Mouse (Mus musculus): ENCODE measurements at regions not wholly inside any gene's neighbourhood (a gene's known extent, or its start where the extent isn't known, plus 50 kb on each side); places are given as distances from the start of the nearest gene placed in this dataset.

DNA sequence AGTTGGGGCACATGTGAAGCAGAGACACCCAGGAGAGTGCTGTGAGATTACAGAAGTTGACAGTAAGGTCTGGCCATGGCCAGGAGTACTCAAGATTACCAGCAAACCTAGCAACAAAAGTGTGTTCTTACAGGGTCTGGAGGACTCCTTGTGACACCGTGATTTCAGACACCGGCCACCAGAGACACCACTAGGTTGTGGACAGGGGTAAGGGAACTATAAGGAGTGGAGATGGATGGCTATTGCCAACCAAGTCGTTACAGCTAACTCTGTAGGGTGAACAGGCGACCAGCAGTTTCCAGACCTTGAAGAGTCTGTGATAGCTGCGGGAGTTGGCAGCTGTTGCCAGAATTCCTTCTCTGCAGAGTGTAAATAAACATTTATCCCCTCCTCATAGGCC is 54.4 kb upstream of the Cnih3 start:
- intact Hi-C loops (cut with DNase I) = no loop called here
- DNase-seq (ENCODE audit: low spot score in 2 of 2) = no peak

GRCm38 (mm10) chr1:181299075-181299665 is 53.3 kb upstream of the Cnih3 start:
- intact Hi-C loops (cut with DNase I) = no loop called here
- no peak for DNase-seq (ENCODE audit: low spot score in 2 of 2)

GRCm38 (mm10) chr1:181299826-181300225 is 52.6 kb upstream of the Cnih3 start:
- no peak for DNase-seq (ENCODE audit: low spot score in 2 of 2)
- intact Hi-C loops (cut with DNase I) = no loop called here

- intact Hi-C loops (cut with DNase I) = no loop called here
- DNase-seq (ENCODE audit: low spot score in 2 of 2) = no peak
Observed at GRCm38 (mm10) chr1:181302151-181302550, 50.3 kb upstream of the Cnih3 start.
